Mouse (Mus musculus) heart, embryonic 14.5 days (tissue): Measurements from ENCODE around the gene Agbl4. TPM values are rescaled to one million over a fixed set of nuclear protein-coding genes. Genes with fewer than 3 reads are reported as not detected.

ENCODE experiments used
- polyA plus RNA-seq: library from polyadenylated mRNA; unstranded; fragments of >200 nt; fragmentation: Nextera tagmentation; extraction: Ambion mirVana; gene quantifications from 2 replicates; pipeline ENCODE4 v1.2.1, GENCODE M21; 2014

Agbl4 gene
- polyA plus RNA-seq, 1 experiment from 2014 or later = 1.1 TPM

Other genes with a start within 250 kb of the Agbl4 start
- 3.3 and 6.1 TPM in 2 replicates for gene Elavl4, start 45.8 kb upstream of the Agbl4 start, polyA plus RNA-seq